Mouse (Mus musculus): ENCODE data around the gene Cnksr3. TPM values are rescaled to one million over a fixed set of nuclear protein-coding genes. Genes with fewer than 3 reads are reported as not detected.

Gene Cnksr3
- total and polyA plus RNA-seq, 3 experiments, result not detected

DNA sequence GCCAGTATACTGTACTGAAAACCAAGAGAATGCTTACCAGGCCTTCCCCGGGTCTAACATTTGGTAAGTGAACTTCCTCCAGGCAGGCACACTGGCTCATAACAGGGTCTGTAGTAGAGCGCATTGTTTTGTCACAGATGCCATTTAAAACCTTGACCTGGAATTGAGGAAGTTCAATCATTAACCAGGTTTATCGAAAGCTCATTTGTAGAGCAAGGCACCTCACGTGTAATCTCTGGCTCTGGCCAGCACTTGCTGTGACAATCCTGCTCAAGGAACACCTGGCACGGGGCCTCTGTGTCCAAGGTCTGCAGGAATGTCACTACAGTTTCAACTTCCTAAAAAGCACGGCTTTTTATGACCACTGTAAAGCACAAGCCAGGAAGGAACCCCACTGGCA, 71.8 kb downstream of the Cnksr3 start:
- H3K4me1 ChIP-seq (ENCODE audit: control insufficient read depth in 1 of 2, insufficient read depth in 2 of 2, low read length in 2 of 2), result no peaks in the 10 kb centered on the region
- H3K27me3 ChIP-seq (ENCODE audit: control insufficient read depth in 1 of 2, insufficient read depth in 2 of 2, low read length in 2 of 2), result no peaks in the 10 kb centered on the region
- DNase-seq (ENCODE audit: low read depth, low spot score), result no peak
- TF ChIP-seq MYC (IDR thresholded peaks at IDR 0.05; ENCODE audit: low read depth, low read length) (no peak), E2F4 (IDR thresholded peaks at IDR 0.05; ENCODE audit: borderline replicate concordance, low read depth, low read length) (no peak), CHD2 (IDR thresholded peaks at IDR 0.05; ENCODE audit: low read length) (no peak), GATA1 (IDR thresholded peaks at IDR 0.05; ENCODE audit: low read depth, low read length) (no peak), HCFC1 (IDR thresholded peaks at IDR 0.05; ENCODE audit: low read depth, low read length) (no peak), MEF2A (IDR thresholded peaks at IDR 0.05; ENCODE audit: extremely low read depth, insufficient replicate concordance, low read depth, low read length, poor library complexity, severe bottlenecking) (no peak), ZKSCAN1 (IDR thresholded peaks at IDR 0.05; ENCODE audit: low read depth, low read length) (no peak), MAFK (IDR thresholded peaks at IDR 0.05; ENCODE audit: borderline replicate concordance, low read depth, low read length) (no peak), RAD21 (IDR thresholded peaks at IDR 0.05; ENCODE audit: low read depth, low read length) (no peak), ETS1 (IDR thresholded peaks at IDR 0.05; ENCODE audit: low read depth, low read length) (no peak), CTCF (IDR thresholded peaks at IDR 0.05 in 2 of 3, conservative IDR thresholded peaks at IDR 0.05 in 1 of 3; ENCODE audit: control insufficient read depth in 1 of 3, insufficient read depth in 1 of 3, low read depth in 2 of 3, low read length in 3 of 3, poor library complexity in 1 of 3, severe bottlenecking in 1 of 3) (no peak), SMC3 (IDR thresholded peaks at IDR 0.05; ENCODE audit: low read depth, low read length) (no peak), MAX (IDR thresholded peaks at IDR 0.05; ENCODE audit: low read length) (no peak), SIN3A (IDR thresholded peaks at IDR 0.05; ENCODE audit: low read length) (no peak), KAT2A (conservative IDR thresholded peaks at IDR 0.05; ENCODE audit: low read depth, low read length) (no peak), UBTF (IDR thresholded peaks at IDR 0.05; ENCODE audit: borderline replicate concordance, insufficient read depth, low read depth, low read length) (no peak)
- no peaks in the 10 kb centered on the region for H3K9me3 ChIP-seq (replicated peaks; ENCODE audit: insufficient read depth, low read length)
- no peak overlapping the region for H3K27ac ChIP-seq (ENCODE audit: control insufficient read depth, low read depth, low read length)
- H3K79me2 ChIP-seq (ENCODE audit: control insufficient read depth, insufficient read depth, low read length, poor library complexity), result no peaks in the 10 kb centered on the region
- no peak overlapping the region for H3K4me3 ChIP-seq (ENCODE audit: control insufficient read depth in 1 of 2, insufficient read depth in 1 of 2, low read depth in 2 of 2, low read length in 2 of 2)
- H3K9ac ChIP-seq (ENCODE audit: control insufficient read depth, low read depth, low read length, poor library complexity, severe bottlenecking), result no peak overlapping the region
- no peaks in the 10 kb centered on the region for H3K36me3 ChIP-seq (ENCODE audit: control insufficient read depth in 1 of 2, insufficient read depth in 2 of 2, low read length in 2 of 2)

GRCm38 (mm10) chr10:7138049-7138448, 74.0 kb downstream of the Cnksr3 start:
- Histone ChIP-seq H3K9me3 (replicated peaks; ENCODE audit: insufficient read depth, low read length) (no peaks in the 10 kb centered on the region), H3K36me3 (ENCODE audit: control insufficient read depth in 1 of 2, insufficient read depth in 2 of 2, low read length in 2 of 2) (no peaks in the 10 kb centered on the region), H3K4me3 (ENCODE audit: control insufficient read depth in 1 of 2, insufficient read depth in 1 of 2, low read depth in 2 of 2, low read length in 2 of 2) (no peak overlapping the region), H3K79me2 (ENCODE audit: control insufficient read depth, insufficient read depth, low read length, poor library complexity) (no peaks in the 10 kb centered on the region), H3K9ac (ENCODE audit: control insufficient read depth, low read depth, low read length, poor library complexity, severe bottlenecking) (no peak overlapping the region), H3K27me3 (ENCODE audit: control insufficient read depth in 1 of 2, insufficient read depth in 2 of 2, low read length in 2 of 2) (no peaks in the 10 kb centered on the region), H3K4me1 (ENCODE audit: control insufficient read depth in 1 of 2, insufficient read depth in 2 of 2, low read length in 2 of 2) (no peaks in the 10 kb centered on the region), H3K27ac (ENCODE audit: control insufficient read depth, low read depth, low read length) (no peak overlapping the region)
- TF ChIP-seq TCF12 (IDR thresholded peaks at IDR 0.05; ENCODE audit: low read depth, low read length) (no peak), NELFE (IDR thresholded peaks at IDR 0.05; ENCODE audit: low read depth, low read length) (no peak), MEF2A (IDR thresholded peaks at IDR 0.05; ENCODE audit: extremely low read depth, insufficient replicate concordance, low read depth, low read length, poor library complexity, severe bottlenecking) (no peak), TAL1 (IDR thresholded peaks at IDR 0.05; ENCODE audit: low read length) (no peak)
- no peak for DNase-seq (ENCODE audit: low read depth, low spot score)

All from MEL (cell line).